Mouse (Mus musculus): Measurements from ENCODE around the gene Kcnj10.

The Kcnj10 gene

DNA sequence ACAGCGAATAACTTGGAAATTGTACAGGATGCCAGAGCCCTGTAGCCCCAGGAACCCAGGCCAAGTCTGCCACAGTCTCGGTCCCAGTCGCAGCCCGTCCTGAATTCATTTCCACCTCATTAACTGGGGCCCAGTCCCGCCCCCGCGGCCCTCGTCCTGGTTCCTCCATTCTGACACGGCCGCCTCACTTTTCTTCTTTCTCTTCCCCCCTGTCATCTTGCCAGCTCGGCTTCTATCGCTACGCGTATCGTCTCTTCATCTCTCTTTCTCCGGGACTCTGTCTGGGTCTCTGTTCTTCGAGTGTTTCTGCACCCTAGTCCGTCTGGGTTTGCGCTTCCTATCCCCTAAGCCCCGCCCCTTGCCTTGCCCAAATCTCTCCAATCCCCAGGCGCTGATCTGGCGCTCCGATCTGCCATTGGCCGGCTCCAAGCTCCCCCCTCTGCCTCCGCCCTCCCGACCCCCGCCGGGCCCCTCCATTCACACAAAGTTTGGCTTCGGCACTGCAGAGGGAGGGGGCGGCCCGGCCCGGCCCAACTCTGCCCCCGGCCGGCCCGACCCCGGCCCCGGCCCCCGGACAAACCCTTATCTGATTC is at the start of gene Kcnj10:
Gene Kcnj10 (plus strand): TSS at position 482 of the 593 bp plus-strand sequence.
- DNase-seq, result peak; percentile 58 to 67

DNA sequence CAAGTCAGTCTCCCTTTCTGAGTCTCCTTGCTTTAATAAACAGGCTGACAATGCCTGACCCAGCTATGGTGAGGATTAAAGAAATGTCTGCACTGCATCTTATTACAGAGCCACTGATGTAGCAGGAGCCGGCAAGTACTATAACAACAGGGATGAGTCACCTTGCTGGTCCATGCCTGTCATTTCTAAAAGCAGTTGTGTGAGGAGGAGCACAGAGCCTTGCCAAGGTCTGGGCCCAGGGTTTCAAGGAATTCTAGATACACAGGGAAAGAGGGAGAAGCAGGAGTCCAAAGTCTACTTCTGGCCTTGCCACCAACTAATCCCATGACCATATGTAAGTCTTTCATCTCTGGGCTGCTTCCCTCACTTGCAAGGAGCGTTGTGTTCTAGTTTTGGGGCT is 48.1 kb upstream of the Kcnj10 start:
- no peak for DNase-seq

DNA sequence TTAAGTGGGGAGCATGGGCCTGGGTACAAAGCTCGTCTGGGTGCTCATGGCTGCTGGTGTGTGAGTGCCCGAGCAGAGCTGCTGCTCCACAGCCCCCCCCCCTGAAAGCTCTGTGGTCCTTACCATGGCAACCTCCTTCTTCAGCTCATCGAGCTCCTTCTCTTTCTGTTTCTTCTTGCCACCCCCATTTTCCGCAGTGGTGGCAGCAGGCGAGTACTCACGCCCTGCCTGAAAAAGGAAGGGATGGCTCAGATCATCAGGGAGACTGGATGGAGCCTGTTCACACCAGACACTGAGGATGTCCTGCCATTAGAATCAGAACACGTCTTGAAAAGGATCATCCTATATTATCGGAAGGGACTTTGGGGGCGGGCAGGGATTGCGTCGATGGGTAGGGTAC is 47.6 kb upstream of the Kcnj10 start:
- DNase-seq, result no peak

DNA sequence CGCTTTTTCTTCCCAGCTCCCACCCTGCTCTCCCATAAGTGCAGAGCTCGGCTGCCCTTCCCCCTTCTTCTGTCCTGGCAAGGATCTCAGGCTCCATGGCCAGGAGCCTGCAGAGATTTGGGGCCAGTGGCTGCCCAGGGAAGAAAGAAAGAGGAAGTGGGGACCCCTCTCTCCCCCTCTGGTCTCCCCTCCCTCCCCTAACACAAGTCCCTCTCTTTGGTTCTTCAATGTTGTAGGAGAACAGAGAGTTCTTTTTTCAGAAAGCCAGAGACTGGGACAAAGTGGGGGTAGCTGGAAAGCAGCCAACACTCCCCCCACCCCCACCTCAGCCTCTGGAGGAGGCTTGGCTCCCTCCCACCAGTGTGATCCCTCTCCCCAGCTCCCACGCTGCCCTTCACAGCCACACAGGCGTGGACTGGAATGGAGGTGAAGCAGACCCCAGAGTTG is 45.2 kb upstream of the Kcnj10 start:
- no peak for DNase-seq

DNA sequence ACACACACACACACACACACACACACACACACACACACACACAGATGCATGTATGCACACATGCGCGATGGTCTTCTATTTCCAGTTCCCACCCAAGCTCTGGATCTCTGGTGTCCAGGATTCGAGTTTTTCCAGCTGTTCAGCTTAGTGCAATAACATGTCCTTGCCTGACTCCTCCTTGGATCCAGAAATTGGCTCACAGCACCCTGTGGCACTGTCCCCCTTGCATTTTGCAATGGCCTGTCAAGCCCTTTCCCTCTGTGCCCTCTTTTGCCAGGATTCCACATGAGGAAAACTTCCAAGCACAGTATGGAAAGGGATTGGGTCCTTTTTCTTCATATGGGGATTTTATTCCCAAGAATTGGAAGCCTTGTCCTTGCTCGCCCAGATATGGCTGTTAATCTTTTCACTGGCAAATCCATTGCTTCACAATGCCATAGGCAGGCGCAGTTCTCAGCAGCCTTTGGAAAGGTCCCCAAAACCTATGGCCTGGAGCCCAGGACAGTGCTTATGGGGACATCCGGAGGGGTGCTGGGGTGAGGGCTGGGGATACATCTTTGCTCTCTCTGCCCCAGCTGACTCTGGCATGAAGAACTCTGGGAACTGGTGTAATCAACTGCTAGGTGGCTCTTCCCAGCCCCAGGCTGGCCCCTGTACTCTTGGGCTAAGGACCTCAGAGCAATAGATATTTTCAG is 44.0 kb upstream of the Kcnj10 start:
- DNase-seq, result no peak

DNA sequence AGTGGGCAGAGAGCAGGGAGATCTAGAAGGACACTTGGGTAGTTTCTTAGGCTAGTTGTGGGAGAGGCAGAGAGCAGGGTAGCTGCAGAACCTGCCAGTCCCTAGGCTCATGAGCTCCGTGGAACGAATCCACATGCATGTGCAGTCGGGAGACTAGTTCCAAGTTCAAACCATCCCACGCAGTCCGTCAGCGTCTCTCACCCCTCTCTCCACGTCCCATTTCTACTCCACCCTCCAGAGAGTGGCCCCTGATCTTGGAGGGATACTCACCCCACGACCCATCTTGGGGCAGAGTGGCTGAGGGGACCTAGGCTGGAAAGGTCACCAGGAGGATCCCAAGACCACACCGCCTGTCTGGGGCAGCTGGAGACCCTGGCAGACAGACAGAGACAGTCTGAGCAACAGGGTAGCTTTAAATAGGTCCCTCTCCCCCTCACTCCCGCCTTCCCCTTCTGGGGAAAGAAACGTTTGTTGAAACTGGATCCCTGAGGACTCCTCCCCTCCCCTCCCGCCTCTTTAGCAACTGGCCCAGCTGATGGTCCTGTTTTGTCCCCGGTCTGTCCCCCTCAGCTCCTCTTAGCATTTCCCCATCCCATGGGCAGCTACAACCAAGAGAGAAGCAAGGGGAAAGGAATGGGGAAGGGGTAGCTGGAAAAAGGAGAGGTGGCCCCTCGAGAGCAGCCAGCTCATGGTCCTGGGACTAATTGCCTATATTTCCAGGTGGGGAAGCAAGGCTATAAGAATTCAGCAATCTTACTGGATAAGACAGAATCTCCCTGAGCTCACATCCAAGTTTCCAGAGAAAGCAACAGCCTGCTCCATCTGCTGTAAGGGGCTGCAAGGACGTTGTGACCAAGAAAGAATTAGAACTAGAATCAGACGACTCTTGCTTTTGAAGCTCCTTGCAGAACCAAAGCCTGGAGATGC is 43.1 kb upstream of the Kcnj10 start, which contains the start of gene Atp1a2:
Gene Atp1a2 (minus strand): TSS at position 454 of the 927 bp plus-strand sequence.
- DNase-seq, result no peak

DNA sequence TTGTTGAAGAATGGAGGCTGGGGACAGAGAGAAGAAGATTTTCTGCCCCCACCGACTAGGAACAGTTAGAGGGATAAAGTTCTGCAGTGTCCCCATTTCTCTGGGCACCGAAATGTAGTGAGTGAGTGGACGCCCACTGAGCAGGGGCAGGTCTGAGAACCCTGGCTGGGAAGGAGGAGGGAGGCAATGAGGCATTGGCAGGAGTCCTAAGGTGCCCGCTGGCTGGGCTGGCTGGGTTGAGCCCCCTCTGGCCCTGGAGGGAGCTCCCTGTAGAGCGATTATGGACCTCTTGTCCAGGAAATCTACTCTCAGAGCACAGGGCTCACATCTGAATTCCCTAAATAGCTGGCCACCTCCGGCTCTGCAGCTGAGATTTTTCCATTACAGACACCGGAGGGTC is 41.5 kb upstream of the Kcnj10 start:
- DNase-seq, result no peak

DNA sequence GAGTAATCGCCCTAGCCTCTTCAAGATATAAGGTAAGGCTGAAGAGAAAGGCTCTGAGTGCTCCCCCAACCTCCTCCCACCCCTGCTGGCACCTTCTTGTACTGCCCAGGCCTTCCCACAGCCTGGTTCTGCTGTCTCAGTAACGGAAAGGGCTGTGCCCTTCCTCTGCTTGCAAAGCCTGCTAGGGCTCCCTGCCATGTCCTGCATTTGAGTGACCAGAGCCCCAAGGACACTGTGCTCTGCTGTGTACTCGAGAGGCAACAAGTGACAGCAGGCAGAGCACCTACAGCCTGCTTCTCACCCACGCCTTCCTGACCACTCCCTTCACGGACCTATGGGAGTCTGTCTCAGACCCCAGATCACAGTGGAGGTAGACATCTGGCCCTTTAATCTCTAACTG is 40.8 kb upstream of the Kcnj10 start:
- DNase-seq, result no peak

DNA sequence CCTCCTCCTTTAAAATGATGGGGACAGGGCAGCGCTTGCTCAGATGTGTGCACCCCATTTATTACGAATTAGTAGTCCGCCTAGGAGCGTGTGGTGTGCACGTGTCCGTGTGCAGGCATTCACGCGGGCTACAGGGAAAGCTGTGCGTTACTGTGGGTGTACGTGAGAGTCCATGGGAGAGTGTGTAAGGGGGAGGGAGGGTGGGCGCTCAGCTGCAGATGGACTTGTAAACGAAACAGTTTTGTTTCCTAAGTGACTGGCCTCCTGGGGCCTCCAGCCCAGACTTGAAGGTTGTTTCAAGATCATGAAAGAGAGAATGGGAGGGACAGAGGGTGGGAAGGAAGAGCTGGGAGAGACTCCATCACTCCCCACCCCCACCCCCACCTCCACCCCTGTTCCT is 39.8 kb upstream of the Kcnj10 start:
- no peak for DNase-seq

DNA sequence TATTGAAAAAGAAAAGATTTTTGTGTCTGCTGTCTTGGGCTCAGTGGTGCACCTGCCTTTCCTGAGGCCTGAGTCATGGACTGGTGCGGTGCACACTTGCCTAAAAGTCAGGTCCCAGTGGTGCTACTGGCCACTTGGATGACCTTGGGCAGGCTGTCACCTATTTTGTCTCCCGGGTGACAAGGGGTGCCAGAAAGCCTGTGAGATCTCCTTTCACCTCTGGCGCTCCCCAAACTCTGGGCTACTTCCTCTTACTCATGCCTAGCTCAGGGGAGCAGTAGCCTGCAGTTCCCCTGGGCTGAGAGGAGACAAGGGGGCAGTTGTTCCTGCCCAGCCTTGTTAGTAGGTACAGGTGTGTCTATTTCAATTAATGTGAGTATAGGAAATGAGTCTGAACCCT is 38.7 kb upstream of the Kcnj10 start:
- no peak for DNase-seq

DNA sequence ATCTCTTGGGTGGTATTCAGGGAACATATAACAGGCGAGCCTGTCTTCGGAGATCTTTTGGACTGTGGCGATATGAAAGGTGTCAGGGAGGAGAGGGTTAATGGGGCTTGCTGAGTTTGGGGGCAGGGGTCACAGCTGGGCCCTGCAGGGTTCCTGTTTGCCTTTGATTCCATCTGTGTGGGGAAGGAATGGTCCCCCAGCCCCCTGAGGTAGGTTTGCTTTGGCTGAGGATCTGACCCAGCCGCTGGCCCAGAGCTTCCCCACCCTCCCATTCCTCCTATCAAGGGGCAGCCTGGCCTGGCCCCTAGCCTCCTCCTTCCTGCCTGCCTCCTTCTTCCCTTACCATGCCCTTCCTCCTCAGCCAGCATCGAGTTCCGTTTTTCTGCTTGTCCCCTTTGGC is 38.2 kb upstream of the Kcnj10 start:
- no peak for DNase-seq

DNA sequence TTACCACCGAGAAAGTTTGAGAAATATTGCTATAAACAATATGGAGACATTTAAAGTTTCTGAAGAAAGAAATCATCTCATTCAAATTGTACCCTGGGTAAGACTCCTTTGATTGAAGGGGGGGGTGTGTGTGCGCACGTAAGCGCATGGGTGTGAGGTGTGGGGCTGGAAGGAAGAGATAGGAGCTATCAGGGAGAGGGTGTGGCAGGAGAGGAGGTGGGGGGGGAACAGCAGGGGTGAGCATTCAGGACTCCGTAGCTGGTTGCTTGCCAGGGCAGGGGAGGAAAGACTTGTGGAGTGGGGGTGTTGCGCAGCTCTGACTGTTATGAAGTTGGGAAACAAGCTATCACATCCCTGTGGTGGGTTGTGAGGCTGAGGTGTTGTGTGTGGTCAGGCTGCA is 36.6 kb upstream of the Kcnj10 start:
- DNase-seq, result no peak

DNA sequence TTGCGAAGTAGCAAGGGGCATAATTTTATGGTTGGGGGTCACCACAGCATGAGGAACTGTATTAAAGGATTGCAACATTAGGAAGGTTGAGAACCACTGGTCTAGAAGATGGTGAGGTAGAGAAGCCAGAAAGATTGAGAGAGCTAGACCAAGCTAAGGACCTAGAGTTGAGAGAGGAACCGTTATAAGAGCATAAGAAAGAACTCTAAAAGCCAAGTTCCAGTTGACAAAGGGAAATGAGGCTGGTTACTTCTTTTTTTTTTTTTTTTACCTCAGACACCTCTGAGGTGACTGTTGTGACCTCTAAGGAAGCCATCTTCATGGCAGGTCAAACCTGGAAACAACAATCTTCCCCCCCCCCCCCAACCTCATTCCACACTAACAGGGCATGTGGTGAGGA is 35.9 kb upstream of the Kcnj10 start:
- no peak for DNase-seq

DNA sequence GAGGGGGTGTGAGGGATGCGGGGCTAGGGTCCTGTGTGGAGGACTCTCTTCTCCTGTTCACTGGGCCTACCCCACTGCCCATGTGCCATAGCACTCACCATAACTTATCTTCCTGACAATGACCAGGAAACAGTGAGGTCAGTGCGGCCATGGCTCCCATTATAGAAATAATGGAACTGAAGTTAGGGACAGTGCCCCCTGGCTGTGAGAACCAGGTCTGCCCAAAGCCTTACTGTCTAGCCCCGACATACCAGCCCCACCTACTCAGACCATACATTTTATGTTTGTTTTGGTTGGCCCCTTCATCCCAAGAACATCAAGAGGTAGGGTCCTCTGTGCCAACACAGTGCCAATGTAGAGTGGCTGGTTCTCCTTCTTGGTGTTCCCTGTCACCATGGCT is 35.4 kb upstream of the Kcnj10 start:
- no peak for DNase-seq

DNA sequence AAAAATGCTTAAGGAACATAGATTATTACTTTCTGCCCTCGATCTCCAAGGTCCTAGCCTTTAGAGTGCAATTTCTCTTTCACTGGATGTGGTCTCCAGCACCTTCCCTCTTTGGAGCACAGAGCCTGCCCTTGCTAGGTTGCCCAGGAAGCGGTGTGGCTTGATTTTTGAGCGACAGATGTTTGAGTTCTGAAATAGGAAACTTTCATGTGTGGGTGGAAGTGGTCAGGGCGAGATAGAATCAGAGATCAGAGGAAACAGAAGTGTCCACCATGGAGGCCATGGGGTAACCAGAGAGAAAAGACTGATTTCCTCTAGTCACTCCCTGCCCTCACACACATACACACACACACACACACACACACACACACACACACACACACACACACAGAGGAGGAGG is 34.8 kb upstream of the Kcnj10 start:
- DNase-seq, result no peak

DNA sequence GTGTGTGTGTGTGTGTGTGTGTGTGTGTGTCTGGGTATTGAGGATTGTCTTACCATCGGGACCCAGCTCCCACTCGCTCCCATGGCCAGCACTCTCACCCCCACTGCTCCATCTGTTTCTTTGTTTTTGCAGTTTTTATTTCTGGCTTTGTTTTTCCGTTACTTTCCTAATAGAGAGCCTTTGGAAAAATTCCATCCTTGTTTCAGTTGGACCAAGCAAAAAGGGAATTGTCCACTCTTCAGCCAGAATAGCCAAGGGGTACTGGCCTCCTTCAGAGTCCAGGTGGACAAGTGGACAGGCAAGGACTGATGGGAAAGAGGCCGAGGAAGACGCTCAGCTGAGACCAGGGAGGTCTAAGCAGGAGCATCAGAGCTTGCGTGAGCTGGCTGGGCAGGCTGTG is 34.1 kb upstream of the Kcnj10 start:
- no peak for DNase-seq

DNA sequence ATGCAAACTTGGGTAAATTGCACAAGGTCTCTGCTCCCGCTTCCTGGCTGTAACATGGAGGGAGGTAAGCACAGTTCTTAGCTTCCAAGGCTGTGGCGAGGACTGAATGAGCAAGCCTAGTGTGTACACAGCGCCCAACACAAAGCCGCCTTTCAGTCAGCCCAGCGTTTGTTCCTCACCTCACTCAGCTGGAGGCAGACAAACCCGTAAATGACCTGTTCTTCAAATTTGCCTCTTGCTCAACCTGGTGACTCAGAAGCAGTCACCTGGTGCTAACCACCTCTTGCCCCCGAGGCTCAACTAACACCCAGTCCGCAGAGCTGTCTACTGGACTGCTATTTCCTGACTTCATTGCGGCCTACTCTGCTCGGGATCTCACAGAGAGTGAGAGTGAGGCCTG is 33.1 kb upstream of the Kcnj10 start:
- no peak for DNase-seq

DNA sequence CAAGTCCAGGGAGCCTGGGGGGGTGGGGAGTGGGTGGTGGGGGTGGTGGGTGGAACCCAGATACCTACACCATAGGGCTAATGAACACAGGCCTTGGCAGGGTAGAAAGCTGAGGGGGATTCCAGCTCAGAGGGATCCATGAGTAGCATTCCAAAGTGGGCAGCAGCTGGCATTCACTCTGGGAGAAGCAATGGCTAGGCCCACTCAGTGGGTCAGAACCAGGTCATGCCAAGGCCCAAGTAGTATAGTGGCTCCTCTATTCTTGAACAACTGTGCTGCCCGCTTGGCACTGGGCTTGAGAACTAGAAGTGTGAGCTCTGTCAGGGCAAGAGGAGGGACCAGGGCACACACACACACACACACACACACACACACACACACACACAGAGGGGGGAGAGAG is 32.6 kb upstream of the Kcnj10 start:
- DNase-seq, result no peak

DNA sequence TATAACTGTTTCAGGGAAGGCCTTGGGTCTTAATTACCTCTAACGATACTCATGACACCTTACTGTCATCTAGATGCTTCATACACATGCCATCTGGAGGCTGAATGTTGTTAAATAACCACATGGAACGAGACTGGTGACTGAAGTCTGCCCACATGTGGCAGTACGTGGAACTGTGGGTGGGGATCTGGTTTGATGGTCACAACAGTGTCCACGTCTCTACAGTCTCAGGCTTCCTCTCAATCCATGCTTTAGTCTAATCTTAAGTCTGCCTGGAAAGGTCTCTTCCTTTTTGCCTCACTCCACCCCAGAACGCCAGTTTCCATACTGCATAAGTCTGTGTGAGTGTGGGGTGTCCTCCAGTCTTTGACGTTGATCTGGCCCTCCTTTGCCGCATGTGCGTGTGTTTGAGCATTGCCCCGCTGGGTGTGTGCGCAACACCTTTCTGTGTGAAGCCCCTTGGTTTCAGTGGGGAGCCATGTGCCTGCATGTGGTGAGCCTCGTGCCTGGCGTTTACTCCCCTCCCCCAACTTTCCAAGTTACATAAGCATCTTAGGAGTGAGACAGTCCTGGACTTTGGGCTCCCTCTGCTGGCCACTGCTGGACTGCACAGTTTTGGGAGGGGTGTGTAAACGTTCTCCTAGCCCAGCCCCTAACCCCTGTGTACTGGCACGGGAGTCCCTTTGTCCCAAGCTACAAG is 31.2 kb upstream of the Kcnj10 start:
- DNase-seq, result peak; percentile 58 to 77

DNA sequence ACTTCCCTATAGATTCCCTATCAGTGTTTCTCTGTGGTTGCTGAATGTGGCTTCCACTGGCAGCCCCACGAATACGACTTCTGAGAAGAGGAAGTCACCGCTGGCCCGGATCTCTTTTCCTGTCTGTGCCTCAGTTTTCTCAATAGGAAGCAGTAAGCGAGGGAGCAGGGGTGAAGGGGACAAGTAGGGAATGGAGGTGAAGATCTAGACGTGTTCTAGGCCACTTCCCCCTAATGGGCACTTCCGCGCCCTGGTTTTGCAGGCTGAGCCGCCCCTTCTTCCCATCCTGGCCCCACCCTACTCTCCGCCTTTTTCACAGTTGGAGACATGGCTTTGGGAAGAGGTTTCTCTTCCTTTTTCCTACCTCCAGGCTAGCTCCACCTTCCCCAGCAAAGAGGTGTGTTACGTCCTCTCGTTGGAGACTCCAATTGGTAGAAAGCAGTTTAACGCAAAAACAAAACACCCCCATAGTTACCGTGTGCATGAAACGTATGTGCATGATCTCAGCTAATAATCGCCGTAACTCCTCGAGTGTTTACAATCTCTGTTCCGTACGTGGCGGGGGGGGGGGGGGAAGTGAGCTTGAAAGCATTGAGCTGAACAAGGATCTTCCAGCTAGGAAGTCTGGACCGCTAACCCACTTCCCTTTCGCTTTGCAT is 29.6 kb upstream of the Kcnj10 start:
- peak in 1 of 2 experiments; percentile 33 for DNase-seq

DNA sequence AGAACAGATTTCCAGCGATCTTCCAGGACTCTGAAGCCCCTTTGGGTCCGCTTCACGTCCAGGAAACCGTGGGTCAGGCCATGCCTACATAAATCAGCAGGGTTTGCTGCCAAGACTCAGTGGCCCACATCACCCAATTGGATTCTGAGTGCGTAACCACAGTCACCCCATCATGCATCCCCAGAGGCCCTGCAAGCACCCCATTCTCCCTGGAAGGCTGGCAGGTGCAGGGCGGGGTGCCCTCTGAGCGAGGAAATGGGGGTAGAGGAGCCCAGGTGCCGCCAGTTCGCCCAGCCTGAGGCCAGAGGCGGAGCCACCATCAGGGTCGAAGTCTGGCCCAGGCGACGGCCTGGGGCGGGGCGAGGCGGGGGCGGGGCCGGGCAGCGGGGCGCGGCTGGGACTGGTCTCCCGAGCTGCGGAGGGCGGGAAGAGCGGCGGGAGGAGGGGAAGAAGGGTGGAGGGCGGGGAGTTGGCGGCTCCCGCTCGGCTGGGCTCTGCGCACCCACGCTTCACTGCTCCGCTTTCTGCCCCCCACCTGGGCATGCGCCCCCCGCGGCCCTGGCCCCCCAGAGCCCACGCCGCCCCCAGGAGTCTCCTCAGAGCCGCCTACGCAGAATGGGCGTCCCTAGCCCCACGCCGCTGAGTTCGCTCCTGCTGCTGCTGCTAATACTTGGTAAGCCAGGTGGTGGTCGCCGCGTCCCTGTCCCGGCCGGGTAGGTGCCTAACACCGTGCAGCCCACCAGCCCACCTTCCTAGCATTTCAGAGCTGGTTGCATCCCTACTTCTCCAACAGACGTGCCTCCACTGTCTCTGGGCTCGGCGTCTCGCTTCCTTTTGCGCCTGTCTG is 28.9 kb upstream of the Kcnj10 start:
- DNase-seq, result peak; percentile 90 to 93
